Mouse (Mus musculus) erythroblast, embryonic 14.5 days (primary cell): ENCODE results near the gene Abcb1b.

Source experiments
- GATA1 ChIP-seq: IDR thresholded peaks from 2 replicates; pipeline ENCODE4 v1.6.1; 2012; ENCODE audit warnings: low read length, inconsistent platforms, mixed read lengths
- TAL1 ChIP-seq: IDR thresholded peaks from 3 replicates; pipeline ENCODE4 v1.6.1; 2012; ENCODE audit warnings: low read length, inconsistent platforms, mixed read lengths

DNA sequence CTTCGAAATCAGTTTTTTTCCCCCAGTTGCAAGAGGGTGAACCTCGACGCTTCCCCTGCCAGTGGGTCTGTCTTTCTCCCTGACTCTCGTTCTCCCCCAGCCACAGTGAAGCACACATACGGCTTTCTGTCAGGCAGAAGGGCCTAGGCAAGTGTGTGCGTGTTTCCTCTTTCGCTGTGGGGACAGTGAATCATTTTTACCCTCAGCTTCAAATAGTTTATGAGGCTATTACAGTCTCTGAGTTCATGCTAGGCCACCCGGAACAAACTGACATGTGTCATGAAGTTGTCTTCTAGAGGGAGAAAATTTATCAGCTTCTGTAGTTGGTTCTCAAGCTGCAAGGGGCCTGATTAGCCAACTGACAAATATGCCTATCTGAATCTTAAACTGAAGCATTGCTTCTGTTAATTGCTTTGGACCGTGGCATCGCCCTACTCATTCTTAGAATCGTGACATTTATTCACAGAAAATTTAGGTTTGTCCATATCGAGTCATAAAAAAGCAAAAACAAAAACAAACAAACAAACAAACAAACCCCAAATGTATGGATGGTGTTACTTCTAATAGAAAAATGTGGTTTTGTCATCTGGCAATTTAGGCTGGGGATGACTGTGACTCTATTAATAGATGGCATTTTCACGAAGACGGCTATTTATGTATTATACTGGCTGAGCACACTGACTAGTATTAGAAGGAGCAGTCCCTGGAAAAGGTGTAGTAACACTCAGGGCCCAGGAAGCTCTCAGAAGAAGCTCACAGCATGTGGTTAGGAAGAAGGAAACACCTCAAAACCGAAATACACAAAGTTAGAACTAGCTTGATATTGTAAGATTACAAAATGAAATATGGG lies 96.9 kb downstream of the Abcb1b start:
- TF ChIP-seq GATA1 (peak; percentile 88), TAL1 (peak; percentile 88)
